Mouse (Mus musculus): Measurements from ENCODE around the gene Fgfr2. TPM values are rescaled to one million over a fixed set of nuclear protein-coding genes. Genes with fewer than 3 reads are reported as not detected.

The Fgfr2 gene
- polyA plus RNA-seq, 1 experiment = 114 TPM

- Histone ChIP-seq H3K4me3 (replicated peaks; ENCODE audit: extremely low read depth, low read depth, low read length) (no peak overlapping the region), H3K4me1 (ENCODE audit: control insufficient read depth, insufficient read depth, low read length) (peaks cover 25% of the 10 kb centered on the region)
- 20% methylated on average over 2 of the region's 2 CpGs for WGBS
- TF ChIP-seq CTCF (IDR thresholded peaks at IDR 0.05; ENCODE audit: insufficient read depth, low read length) (no peak), POLR2A (IDR thresholded peaks at IDR 0.05; ENCODE audit: borderline replicate concordance, extremely low read depth, low read depth, low read length) (no peak)
- no peak for DNase-seq
These were observed 371.4 kb downstream of the Fgfr2 start for GRCm38 (mm10) chr7:132751716-132752115.

GRCm38 (mm10) chr7:132749504-132749903 lies 373.6 kb downstream of the Fgfr2 start:
- 93% methylated on average over 11 of the region's 11 CpGs for WGBS
- DNase-seq = no peak
- H3K4me1 ChIP-seq (ENCODE audit: control insufficient read depth, insufficient read depth, low read length) = peaks cover 17% of the 10 kb centered on the region
- TF ChIP-seq POLR2A (IDR thresholded peaks at IDR 0.05; ENCODE audit: borderline replicate concordance, extremely low read depth, low read depth, low read length) = no peak
- TF ChIP-seq CTCF (IDR thresholded peaks at IDR 0.05; ENCODE audit: insufficient read depth, low read length) = no peak
- no peak overlapping the region for H3K4me3 ChIP-seq (replicated peaks; ENCODE audit: extremely low read depth, low read depth, low read length)

GRCm38 (mm10) chr7:132748076-132748769 lies 374.9 kb downstream of the Fgfr2 start:
- Histone ChIP-seq H3K4me3 (replicated peaks; ENCODE audit: extremely low read depth, low read depth, low read length) (no peak overlapping the region), H3K4me1 (ENCODE audit: control insufficient read depth, insufficient read depth, low read length) (peaks cover 6% of the 10 kb centered on the region)
- DNase-seq = no peak
- 73% methylated on average over 3 of the region's 3 CpGs for WGBS
- no peak for TF ChIP-seq CTCF (IDR thresholded peaks at IDR 0.05; ENCODE audit: insufficient read depth, low read length)
- no peak for TF ChIP-seq POLR2A (IDR thresholded peaks at IDR 0.05; ENCODE audit: borderline replicate concordance, extremely low read depth, low read depth, low read length)

- Histone ChIP-seq H3K4me1 (ENCODE audit: control insufficient read depth, insufficient read depth, low read length) (peaks cover 6% of the 10 kb centered on the region), H3K4me3 (replicated peaks; ENCODE audit: extremely low read depth, low read depth, low read length) (no peak overlapping the region)
- TF ChIP-seq POLR2A (IDR thresholded peaks at IDR 0.05; ENCODE audit: borderline replicate concordance, extremely low read depth, low read depth, low read length) = no peak
- no peak for TF ChIP-seq CTCF (IDR thresholded peaks at IDR 0.05; ENCODE audit: insufficient read depth, low read length)
- 58% methylated on average over 6 of the region's 6 CpGs for WGBS
- DNase-seq = no peak
These were observed 376.1 kb downstream of the Fgfr2 start for GRCm38 (mm10) chr7:132747096-132747495.

- no peaks in the 10 kb centered on the region; the same call in none of the 2 replicates for H3K4me1 ChIP-seq (ENCODE audit: control insufficient read depth, insufficient read depth, low read length)
- WGBS = 60% methylated on average over 5 of the region's 5 CpGs
- no peak overlapping the region for H3K4me3 ChIP-seq (replicated peaks; ENCODE audit: extremely low read depth, low read depth, low read length)
- TF ChIP-seq CTCF (IDR thresholded peaks at IDR 0.05; ENCODE audit: insufficient read depth, low read length) (no peak), POLR2A (IDR thresholded peaks at IDR 0.05; ENCODE audit: borderline replicate concordance, extremely low read depth, low read depth, low read length) (no peak)
- no peak for DNase-seq
These were observed 380.2 kb downstream of the Fgfr2 start for GRCm38 (mm10) chr7:132742912-132743311.

- Histone ChIP-seq H3K4me3 (replicated peaks; ENCODE audit: extremely low read depth, low read depth, low read length) (no peak overlapping the region), H3K4me1 (ENCODE audit: control insufficient read depth, insufficient read depth, low read length) (peaks cover 15% of the 10 kb centered on the region)
- no peak for DNase-seq
- TF ChIP-seq POLR2A (IDR thresholded peaks at IDR 0.05; ENCODE audit: borderline replicate concordance, extremely low read depth, low read depth, low read length) (no peak), CTCF (IDR thresholded peaks at IDR 0.05; ENCODE audit: insufficient read depth, low read length) (no peak)
- 76% methylated on average over 6 of the region's 6 CpGs for WGBS
These were observed 383.3 kb downstream of the Fgfr2 start for GRCm38 (mm10) chr7:132739829-132740228.

- Histone ChIP-seq H3K4me3 (replicated peaks; ENCODE audit: extremely low read depth, low read depth, low read length) (no peak overlapping the region), H3K4me1 (ENCODE audit: control insufficient read depth, insufficient read depth, low read length) (peaks cover 15% of the 10 kb centered on the region)
- TF ChIP-seq CTCF (IDR thresholded peaks at IDR 0.05; ENCODE audit: insufficient read depth, low read length) (no peak), POLR2A (IDR thresholded peaks at IDR 0.05; ENCODE audit: borderline replicate concordance, extremely low read depth, low read depth, low read length) (no peak)
- WGBS = 82% methylated on average over 6 of the region's 6 CpGs
- no peak for DNase-seq
These were observed 384.3 kb downstream of the Fgfr2 start for GRCm38 (mm10) chr7:132738844-132739243.

GRCm38 (mm10) chr7:132736099-132736862 lies 386.9 kb downstream of the Fgfr2 start:
- peak; percentile 66 for DNase-seq
- TF ChIP-seq CTCF (IDR thresholded peaks at IDR 0.05; ENCODE audit: insufficient read depth, low read length) (no peak), POLR2A (IDR thresholded peaks at IDR 0.05; ENCODE audit: borderline replicate concordance, extremely low read depth, low read depth, low read length) (0 out of 2 replicates have a peak, but pooled peaks have one; percentile 10)
- H3K4me1 ChIP-seq (ENCODE audit: control insufficient read depth, insufficient read depth, low read length) = peaks cover 16% of the 10 kb centered on the region

GRCm38 (mm10) chr7:132735145-132735544 lies 388.0 kb downstream of the Fgfr2 start:
- 15% methylated on average over 5 of the region's 5 CpGs for WGBS
- peak; percentile 70 for TF ChIP-seq CTCF (IDR thresholded peaks at IDR 0.05; ENCODE audit: insufficient read depth, low read length)
- TF ChIP-seq POLR2A (IDR thresholded peaks at IDR 0.05; ENCODE audit: borderline replicate concordance, extremely low read depth, low read depth, low read length) = no peak
- Histone ChIP-seq H3K4me1 (ENCODE audit: control insufficient read depth, insufficient read depth, low read length) (peaks cover 17% of the 10 kb centered on the region), H3K4me3 (replicated peaks; ENCODE audit: extremely low read depth, low read depth, low read length) (no peak overlapping the region)
- DNase-seq = peak; percentile 59

More at GRCm38 (mm10) chr7:132736099-132736862, 386.9 kb downstream of the Fgfr2 start:
- WGBS = 48% methylated on average over 17 of the region's 17 CpGs
- no peak overlapping the region for H3K4me3 ChIP-seq (replicated peaks; ENCODE audit: extremely low read depth, low read depth, low read length)
